Mouse (Mus musculus) liver, adult 2 months (tissue): Measurements from ENCODE around the gene Prss27.

Experiments
- CTCF ChIP-seq: fragments of 200-500 bp; IDR thresholded peaks from 2 replicates; pipeline ENCODE4 v1.5.1; 2011; ENCODE audit warnings: low read depth, low read length, control low read depth
- POLR2A ChIP-seq: fragments of 200-500 bp; IDR thresholded peaks from 2 replicates; pipeline ENCODE4 v1.6.1; 2011; ENCODE audit warnings: low read length, control low read depth; ENCODE audit not compliant: insufficient read depth; ENCODE audit errors: extremely low read depth

DNA sequence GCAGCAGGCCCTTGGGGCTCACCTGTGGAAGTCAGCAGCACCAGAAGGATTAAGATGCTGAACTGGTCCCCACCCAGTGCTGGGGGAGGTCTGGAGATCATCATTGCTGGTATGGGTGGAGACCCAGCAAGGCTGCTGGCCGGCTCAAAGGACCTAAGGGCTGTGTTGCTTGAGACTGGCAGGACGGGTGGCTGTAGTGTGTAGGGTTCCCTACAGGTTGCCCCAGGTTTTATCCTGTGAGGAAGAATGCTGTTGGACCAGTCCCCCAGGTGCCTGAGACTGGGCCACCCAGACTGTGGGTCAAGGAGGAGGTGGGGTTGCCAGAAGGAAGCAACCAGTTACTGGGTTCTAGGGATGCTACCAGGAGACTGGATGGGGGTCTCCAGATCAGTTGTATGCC, 40.0 kb upstream of the Prss27 start, which contains the start of gene Prss22:
- TF ChIP-seq POLR2A (no peak), CTCF (no peak)
